Mouse (Mus musculus) right cerebral cortex, postnatal 25 days (tissue): ENCODE measurements around the gene Rprml.
A peak's percentile ranks its signal among the peaks of the same experiment; 100 is the strongest.

ENCODE experiments used
- DNase-seq: peaks from one replicate; pipeline ENCODE4 v3.0.0; 2022

Rprml gene

GRCm38 (mm10) chr11:103649301-103649982, at the start of gene Rprml:
Gene Rprml (plus strand): TSS chr11:103649570.
- DNase-seq, result peak; percentile 88

GRCm38 (mm10) chr11:103606611-103607010, 42.8 kb upstream of the Rprml start:
- DNase-seq, result no peak

DNA sequence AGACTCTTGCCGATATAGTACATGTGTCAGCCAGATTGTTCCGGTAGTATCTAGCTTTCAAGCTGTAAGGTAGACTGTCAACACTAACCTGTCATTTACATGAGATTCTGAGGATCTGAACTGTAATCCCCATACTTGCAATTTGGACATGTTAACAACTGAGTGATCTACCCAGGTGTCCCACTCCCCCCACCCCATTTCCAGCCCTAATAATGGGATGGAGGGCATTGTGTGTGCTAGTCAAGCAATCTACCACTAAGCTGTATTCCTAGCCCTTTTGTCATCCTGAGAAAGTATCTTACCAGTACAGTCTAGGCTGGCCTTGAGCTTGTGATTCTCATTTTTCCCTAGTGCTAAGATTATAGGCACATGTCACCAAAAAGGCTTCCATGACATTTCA, 38.6 kb upstream of the Rprml start:
- no peak for DNase-seq

- no peak for DNase-seq
Observed at GRCm38 (mm10) chr11:103621040-103621439, 28.3 kb upstream of the Rprml start, which contains the start of gene Gm884. Gene Gm884 (minus strand): TSS chr11:103621140.

- no peak for DNase-seq
Observed at GRCm38 (mm10) chr11:103627453-103627852, 21.9 kb upstream of the Rprml start.

GRCm38 (mm10) chr11:103634806-103635205, 14.6 kb upstream of the Rprml start:
- DNase-seq, result no peak

DNA sequence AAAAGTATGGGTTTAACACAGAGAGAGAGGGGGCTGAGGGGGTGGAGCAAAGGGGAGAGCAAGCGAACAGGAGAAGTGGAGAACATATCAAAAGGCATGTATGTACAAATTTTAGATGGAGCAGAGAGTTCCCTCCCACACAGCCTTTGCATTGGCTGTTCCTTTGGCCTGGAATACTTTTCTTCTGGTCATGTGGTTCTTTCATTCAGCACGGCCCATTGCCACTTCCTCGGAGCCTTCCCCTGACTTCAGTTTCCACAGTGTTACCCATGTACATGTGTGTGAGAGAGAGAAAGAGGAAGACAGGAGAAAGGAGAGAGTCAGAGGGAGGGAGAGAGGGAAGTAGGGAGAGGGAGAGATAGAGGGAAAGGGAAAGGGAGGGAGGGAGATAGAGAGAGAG, 13.9 kb upstream of the Rprml start:
- DNase-seq, result no peak

DNA sequence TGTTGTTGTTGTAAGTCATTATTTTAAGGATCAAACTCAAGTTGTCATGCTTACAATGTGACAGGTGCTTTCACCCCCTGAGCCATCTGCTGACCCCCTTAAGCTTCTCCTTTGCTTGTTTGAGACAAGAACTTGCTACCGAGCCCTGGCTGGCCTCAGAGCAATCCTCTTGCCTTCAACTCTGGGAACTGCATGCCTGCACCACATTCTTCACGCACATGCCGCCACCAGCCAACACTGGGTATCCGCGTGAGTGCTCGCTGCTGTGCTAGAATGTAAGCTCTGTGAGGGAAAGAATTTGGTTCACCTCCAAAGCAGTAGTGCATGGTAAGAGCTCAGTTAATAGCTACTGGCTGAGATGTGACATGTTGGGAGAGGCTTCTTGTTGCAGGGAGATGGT, 13.1 kb upstream of the Rprml start:
- DNase-seq, result no peak

DNA sequence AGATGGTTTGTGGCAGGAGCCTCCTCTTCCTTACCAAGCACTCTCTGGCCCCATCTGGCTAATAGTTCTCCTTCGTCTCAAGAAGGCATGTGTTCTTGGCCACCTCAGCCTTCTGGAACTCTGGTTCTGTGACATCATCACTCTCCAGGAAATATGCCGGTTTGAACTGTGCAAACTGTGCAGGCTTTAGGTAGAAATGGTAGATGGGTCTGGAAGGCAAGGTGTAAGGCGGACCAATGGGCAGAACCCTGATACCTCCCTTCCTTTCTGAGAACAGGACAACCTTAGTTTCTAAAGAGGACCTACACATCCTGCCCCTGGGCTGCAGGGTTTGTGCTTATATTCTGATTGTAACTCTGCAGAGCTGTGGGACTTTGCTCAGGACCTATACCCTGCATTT, 10.6 kb upstream of the Rprml start, which contains the start of gene Lyzl6:
Gene Lyzl6, minus strand, starts transcription at position 101 of the 400 bp plus-strand sequence.
- no peak for DNase-seq

- DNase-seq, result peak; percentile 57
Observed at GRCm38 (mm10) chr11:103639407-103639946, 9.9 kb upstream of the Rprml start.

DNA sequence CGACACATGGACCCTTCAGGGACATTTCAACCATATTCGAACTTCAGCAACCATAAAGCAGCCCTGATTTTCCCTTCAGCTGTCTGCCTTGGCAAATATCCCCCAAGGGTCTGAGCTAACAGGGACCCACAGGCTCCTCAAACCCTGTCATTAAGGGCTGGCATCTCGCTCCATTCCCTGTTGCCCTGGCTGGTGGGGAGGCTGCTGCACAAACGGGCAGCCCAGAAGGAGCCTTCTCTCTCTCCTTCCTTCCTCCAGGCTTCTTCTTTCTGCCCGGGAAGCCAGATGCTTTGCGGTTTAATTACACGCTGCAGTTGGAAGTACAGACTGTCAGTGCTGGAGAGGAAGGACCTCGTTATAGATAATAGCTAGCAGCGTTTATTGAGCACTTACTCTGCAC, 6.2 kb upstream of the Rprml start:
- no peak for DNase-seq

- DNase-seq, result no peak
Observed at GRCm38 (mm10) chr11:103645731-103646130, 3.6 kb upstream of the Rprml start.

GRCm38 (mm10) chr11:103646301-103646700, 3.1 kb upstream of the Rprml start:
- no peak for DNase-seq

GRCm38 (mm10) chr11:103647921-103648620, 1.3 kb upstream of the Rprml start:
- DNase-seq, result no peak

DNA sequence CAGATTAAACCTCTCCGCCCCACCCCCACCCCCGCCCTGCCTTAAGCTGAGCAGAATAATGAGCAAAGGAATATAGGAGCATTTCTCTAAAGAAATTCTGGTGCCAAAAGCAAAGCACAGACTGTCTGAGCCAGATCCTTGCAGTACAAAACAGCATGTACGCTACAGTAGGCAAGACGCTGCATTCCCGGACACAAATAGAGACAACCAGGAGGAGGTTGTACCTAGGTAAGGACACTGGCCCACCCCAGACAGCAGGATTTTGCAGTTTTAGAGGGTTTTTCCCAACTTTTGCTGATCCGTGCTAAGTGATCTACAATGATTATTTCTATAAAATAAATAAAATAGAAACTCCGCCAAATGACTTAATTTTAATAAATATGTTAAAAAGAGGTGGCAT, 714 bp upstream of the Rprml start:
- no peak for DNase-seq

- no peak for DNase-seq
Observed at GRCm38 (mm10) chr11:103649983-103650493, 668 bp downstream of the Rprml start.

- DNase-seq, result peak; percentile 52
Observed at GRCm38 (mm10) chr11:103651426-103651825, 2.1 kb downstream of the Rprml start.

- peak; percentile 74 for DNase-seq
Observed at GRCm38 (mm10) chr11:103653359-103653965, 4.1 kb downstream of the Rprml start.

- no peak for DNase-seq
Observed at GRCm38 (mm10) chr11:103656520-103656919, 7.2 kb downstream of the Rprml start.

DNA sequence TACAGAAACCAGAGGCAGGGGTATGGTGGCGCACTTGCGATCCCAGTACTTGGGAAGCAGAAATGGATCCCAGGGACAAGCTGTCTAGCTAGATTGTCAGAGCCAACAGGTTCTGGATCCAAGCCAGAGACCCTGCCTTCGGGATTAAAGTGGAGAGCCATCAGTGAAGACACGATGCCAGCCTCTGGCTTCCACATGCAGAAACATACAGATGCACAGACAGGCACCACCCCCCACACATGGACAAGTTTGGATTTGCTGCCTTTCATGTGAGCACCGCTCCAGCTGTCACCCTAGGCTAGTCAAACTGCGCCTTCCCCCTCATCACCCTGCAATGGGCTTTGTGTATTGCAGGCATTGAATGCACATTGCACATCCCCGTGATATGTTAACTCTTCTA, 8.8 kb downstream of the Rprml start:
- DNase-seq, result no peak

DNA sequence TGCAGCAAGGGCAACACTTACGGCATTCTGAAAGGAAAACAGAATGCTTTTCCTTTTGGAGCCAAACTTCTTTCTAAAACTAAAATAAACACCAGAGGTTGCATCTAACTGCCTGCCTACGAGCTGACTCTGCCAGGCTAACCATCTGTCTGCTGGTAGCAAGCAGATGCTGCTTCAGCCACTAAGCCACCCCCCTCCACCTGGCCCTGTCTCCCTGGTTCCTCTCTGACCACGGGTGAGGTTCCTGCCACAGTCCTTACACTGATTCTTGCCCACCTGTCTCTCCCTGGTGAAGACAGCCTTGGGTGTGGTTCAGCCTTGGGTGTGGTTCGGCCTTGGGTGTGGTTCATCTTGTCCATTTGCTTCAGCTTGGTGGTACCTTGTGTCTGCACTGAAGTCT, 12.5 kb downstream of the Rprml start:
- DNase-seq, result peak; percentile 67

- peak; percentile 80 for DNase-seq
Observed at GRCm38 (mm10) chr11:103662546-103662945, 13.2 kb downstream of the Rprml start.

- DNase-seq, result no peak
Observed at GRCm38 (mm10) chr11:103663119-103663518, 13.7 kb downstream of the Rprml start.
